Mouse (Mus musculus) T-helper 1 cell (primary cell): Measurements from ENCODE around the gene Lrit2.

Source experiments
- in situ Hi-C: fragments of 300-600 bp; cut with MboI, MseI; formaldehyde crosslinking; loops from one replicate; pipeline ENCODE4 v1.15.1; 2025; ENCODE audit warnings: high pct_unique_total_duplicates

Gene Lrit2

DNA sequence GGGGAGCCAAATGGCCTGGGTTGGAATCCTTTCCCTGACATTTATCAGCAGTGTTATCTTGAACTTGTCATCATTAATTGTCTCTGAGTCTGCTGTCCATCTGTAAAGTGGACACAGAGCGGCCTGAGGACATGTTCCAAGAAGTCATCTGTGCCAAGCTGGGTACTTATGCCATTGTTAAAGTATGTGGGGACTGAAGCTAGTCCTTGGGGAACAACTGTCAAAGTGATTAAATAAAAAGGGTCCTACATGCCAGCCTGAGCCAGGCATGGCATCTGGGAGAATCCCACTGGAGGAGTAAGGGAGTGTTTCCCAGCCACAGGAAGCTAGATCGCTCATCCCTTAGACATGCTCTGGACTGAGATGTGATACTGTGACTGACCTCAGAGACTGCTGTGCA, 42.7 kb downstream of the Lrit2 start:
- in situ Hi-C loops: no loop called here

DNA sequence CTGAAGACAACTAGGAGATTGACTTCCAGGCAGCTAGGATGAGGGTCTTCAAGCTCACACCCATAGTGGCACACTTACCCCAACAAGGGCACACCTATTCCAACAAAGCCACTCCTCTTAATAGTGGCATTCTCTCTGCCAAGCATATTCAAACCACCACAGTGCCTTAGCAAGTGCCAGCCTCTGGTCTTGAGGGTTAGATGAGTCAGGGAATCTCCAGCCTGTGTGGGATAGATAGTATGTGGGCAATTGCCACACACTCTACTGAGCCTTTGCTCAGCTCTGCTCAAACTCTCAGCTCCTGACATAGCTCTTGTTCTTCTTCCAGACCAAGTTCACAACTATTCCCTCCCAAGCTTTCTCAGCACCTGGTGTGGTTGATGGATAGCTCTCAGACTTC, 43.6 kb downstream of the Lrit2 start:
- in situ Hi-C loops: no loop called here

DNA sequence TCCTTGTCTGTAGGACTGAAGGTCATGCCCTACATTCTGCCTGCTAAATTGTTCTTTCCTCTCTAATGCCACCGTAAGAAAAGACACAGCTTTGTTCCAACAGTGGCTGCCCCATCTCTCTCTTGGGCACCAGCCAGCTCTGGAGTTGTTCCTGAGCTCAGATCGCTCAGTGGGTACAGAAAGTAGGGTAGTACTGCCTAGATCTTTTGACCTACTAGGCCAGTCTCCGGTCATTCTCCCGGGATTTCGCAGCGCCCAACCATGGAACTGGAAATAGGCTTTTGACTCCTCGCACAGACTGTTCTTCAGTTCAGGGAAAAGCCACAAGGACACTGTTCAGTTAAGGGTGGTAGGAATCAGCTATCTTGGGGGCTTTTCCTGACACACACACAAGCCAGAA, 45.2 kb downstream of the Lrit2 start:
- in situ Hi-C loops: no loop called here

DNA sequence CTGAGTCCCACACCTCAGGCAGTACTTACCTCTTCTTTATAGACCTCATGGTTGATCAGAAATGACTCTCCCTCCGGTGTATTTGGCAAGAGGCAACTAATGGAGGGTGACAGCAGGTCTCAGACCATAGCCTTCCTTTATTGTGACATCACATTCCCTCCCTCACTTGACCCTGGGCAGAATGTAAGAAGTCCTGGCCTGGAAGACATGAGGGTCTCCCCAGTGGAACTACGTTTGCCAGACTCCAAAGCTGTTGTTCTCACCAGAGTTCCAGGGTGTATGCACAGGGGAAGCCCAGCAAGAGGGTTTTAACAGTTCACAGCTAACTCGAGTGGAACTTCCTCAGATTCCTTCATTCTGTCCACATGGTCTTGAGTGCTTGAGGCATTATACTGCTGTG, 46.2 kb downstream of the Lrit2 start, which contains the start of gene 2610528A11Rik:
Gene 2610528A11Rik (minus strand): TSS at position 101 of the 400 bp plus-strand sequence.
- in situ Hi-C loops: no loop called here

DNA sequence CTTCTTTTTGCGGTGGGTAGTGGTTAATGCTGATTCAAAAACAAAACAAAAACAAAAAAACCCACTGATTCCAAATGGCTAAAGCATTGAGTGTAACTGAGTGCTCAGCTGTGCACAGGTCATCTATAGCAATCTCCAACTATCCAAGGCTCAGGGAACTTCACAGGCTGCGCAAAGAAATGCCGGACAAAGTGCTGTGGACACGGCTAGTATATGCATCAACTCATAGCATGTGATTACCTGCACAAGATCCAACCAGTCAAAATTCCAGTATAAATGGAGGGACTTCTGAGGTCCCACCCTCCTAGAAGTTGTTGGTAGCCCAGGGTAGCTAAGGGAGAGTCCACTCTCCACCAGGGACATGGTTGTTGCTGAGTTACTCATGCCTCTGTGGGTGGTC, 51.5 kb downstream of the Lrit2 start:
- in situ Hi-C loops: no loop called here
